Mouse (Mus musculus): Measurements from ENCODE around the gene Ubiad1.

Gene Ubiad1

DNA sequence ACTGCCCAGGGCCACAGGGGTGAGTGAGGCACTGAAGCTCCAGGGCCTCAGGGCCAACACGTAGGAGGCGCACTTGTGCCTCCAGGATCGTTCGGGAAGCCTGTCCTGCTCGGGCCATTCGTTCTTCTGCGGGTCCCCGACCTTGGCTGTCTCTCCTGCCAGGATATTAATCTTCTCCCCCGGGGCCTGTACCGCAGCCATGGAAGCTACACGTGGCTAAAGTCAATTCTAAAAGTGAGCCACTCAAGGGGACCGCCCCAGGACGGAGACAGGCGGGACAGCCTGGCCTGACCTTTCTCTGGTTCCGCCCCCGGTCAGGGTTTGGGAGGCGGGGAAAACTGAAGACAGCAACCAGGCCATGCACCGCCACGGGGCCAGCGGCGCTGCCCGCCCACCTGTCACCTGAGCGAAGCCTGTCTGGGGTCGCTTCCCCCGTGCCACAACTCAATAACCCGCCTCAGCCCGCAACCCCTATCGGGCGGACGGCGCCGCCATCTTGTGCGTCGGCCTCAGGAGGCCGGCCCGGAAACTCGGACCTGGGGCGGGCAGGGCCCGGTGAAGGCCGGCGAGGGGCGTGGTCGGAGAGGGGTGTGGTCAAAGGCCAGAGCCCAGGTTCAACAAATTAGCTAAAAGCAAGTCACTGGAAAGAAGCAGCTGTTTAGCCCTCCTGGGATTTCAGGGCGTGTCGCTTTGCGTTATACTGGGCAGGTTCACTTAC is at the start of gene Ubiad1:
TSS of gene Ubiad1 (minus strand) at position 522 of the 718 bp plus-strand sequence.
- DNase-seq: peak; percentile 83 to 87

DNA sequence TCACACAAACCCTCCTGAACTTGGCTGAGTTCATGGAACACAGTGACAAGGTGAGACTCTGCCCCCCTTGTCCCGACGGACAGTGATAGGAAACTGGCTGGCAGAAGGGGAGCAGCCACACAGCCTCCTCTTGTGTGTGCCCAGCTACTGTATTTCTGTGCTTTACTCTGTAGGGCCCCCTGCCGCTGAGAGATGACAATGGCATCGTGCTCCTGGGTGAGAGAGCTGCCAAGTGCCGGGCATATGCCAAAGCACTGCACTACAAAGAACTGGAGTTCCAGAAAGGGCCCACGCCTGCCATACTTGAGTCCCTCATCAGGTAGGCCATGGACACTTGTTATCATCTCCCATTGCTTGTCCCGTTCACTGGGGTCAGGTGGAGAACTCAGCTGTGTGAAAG is 46.9 kb upstream of the Ubiad1 start:
- peak; percentile 65 to 67 for DNase-seq

DNA sequence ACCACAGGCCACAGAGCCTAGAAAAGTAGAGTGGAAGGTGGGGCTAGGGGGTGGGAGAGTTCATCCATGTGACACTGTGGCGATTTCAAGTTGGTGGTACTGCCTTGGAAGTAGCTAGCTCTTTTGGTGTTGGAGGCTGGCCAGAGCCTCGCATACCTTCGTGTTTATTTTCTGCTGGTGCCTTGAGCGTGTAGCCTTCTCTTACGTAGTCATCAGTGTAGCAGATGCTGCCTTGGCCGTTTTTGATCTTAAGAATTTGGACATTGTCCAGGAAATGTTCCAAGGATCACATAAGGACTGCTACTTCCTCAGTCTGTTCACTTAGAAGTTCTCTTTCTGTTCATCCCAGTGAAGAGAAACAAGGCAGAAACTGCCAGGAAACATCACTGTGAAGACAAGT is 45.9 kb upstream of the Ubiad1 start:
- no peak for DNase-seq

DNA sequence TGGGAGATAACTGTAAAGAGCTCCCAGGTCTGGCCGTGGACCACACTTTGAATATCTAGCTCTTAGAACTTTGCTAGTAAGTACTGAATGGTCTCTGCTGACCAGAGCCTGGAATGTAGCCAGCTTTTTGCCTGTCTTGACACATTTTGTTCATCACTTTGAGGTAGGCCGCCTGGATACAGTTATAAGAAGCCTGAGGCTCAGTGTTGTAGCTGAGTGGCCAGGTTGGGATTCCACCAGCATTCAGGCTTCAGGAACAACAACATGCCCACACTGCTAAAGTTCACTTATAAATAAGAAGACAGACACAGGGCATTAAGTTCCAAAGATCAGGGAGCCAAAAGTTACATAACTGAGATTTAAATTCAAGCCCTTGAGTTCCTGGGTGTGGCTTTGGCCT is 43.3 kb upstream of the Ubiad1 start:
- no peak for DNase-seq

DNA sequence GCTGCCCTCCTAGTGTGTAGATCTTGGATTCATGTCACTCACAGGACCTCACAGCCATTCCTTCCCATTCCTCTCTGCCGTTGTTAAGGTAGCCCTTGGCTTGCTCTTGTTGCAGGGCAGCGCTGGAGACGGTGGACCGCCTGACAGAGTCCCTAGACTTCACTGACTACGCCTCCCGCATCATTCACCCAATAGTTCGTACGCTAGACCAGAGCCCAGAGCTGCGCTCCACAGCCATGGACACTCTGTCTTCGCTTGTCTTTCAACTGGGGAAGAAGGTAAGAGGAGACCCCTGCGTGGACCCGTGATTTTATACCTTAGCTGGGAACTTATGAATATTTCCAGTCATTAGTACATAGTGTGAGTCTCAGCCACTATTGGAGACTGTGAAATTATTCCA is 39.9 kb upstream of the Ubiad1 start:
- DNase-seq: no peak

DNA sequence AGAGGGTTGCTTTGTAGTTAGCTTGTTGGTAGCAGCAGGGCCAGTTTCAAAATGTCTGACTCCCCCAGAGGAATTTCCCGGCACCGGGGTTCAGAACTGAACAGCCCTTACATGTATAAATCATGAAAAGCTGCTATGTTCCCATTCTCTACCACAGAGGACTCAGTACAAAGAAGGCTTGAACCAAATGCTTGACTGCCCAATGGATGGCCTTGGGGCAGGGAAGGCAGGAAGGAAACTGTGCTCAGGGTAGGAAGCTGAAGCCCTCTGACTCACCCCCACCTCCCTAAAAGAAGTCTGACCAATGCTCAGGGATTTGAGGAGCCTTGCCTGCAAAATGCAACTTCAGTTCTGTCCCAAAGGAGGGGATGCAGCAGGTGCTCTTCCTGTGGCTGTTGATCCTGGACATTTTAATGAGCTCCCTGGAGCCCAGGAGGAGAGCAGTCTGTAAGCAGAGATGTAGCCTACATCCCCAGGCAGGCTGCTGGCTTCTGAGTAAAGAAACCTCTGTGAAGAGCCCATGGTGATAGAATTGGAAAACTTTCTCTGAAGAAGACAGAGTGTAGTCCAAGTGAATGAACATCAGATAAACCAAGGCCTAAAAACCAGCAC is 37.1 kb upstream of the Ubiad1 start:
- DNase-seq: no peak

DNA sequence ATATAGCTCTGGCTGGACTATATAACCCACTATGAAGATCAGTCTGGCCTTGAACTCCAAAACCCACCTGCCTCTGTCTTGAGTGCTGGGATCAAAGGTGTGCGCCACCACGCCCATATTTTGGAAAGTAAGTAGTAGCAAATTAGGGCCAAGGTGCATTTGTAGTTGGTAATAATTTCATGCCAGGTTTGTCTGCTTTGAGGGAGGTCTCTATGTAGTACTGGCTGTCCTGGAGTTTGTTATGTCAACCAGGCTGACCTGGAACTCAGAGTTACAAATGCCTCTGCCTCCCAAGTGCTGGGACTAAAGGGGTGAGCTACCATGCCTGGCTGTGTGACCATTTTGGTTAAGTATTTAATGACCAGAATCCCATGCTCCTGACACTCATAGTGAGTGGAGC is 35.7 kb upstream of the Ubiad1 start:
- DNase-seq: no peak

DNA sequence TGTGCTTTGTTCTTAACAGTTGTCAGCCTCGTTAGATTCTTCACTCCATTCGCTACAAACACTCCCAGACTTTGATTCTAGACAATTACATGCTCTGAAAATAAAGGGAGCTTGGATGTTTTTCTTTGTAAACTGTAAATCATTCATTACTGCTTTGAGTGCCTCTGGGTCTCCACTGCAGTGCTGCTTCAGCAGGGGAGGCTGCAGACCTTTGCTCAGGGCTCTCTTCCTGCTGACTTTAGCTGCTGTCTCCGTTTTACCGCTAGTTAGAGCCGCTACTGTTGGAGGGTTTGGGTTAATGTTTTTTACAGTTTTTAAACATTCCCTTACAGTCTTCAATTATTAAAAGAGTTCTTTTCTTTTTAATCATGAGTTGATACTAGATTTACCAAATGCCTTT is 28.9 kb upstream of the Ubiad1 start:
- DNase-seq: no peak

DNA sequence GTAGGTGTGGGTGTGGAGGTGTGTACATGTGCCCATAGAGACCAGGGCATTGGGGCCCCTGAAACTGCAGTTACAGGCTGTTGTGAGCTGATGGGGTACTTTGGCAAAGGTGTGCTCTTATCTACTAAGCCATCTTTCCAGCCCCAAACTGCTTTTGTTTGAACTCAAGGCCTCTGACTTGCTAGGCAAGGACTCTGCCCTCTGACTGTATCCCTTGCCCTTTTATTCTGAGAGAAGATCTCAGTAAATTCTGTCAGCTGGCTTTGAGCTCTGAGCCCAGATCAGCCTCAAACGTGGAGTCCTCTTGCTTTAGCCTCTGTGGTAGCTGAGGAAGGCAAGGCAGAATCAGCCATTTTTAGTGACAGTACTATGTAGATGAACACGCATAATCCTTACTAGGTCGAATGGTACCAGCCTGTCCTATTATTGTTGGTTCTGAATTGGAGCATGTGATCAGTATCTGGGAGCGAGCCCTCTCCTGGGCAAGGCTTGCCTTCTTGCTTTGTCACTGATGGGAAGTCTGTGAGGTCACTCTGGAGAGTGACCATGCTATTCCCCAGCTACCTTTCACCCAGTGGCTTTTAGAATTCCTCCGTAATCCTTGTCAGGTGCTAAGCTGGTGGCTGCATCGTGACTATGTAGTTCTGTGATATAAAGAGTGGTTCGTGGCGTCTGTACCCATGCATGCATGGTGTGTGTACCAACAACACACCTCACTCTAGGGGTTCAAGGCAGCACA is 28.0 kb upstream of the Ubiad1 start:
- no peak for DNase-seq

DNA sequence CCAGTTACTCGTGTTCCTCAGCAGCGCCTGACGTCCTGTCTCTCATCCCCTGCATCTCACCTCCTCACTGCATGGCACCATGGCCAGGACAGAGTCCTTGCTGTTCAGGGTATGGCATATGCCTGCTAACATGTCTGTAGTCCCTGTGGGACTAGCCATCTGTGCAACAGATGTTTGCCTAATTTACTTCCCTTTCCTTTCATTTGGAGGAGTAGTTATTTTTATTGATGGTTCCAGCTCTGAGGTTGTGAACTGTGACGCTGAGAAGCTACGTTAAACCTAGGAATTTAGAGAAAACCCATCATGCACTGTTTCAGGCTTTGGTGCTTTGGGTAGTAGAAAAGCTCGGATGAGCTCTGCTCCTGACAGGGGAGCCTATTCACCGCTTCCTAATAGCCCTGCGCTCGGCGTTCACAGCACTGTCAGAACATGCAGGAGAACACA is 26.8 kb upstream of the Ubiad1 start:
- DNase-seq: no peak

DNA sequence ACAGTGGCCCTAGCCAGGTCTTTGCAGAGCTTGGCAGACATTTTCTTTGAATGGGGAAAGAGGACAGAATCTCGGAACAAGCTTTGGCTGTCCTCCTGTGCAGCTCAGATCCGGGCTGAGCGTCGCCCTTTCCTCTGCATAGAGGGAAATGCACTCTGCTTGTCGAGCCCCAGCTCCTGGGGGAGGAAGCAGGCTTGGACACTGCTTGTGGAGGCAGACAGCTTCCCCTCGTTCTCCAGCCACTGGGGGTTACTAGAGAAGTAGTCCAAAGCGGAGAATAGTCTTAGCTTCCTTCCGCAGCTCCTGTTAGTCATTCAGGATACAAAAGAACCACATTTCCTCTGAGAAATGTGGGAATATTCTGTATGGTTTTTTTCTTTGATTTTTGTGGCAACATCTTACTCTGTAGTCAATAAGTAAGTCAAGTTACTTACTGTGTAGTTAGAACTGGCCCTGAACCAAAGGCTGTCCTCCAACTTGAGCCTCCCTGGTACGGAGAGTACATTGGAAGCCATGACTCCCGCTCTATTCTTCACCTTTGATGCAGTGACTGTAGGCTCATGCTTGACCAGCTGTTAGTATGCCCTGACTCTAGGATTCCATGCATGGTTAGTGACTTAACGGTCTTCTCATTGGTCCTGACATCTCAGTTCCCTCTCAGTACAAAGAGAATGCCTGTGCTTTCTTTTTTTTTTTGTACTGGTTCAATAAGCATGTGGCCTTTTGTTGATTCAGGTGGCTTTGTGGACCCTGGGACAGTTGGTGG is 25.1 kb upstream of the Ubiad1 start:
- no peak for DNase-seq

DNA sequence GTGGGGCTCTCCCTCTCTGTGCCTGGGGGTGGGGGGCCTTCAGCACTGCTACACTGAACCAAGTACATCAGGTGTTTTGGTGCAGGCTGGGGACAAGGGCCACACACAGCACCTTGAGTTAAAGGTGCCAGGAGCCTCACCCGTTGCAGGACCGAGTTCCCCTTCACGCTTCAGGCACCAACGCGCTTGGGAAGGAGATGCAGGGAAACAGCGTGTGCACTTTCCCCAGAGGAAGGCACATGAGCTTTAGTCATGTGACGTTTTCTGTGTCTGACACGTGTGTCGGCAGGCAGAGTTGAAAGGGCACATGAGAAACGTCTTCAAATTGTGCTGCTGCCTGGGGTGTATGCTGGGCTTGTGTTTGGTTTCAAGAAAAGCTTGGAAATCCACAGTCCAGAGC is 23.8 kb upstream of the Ubiad1 start:
- DNase-seq: no peak

DNA sequence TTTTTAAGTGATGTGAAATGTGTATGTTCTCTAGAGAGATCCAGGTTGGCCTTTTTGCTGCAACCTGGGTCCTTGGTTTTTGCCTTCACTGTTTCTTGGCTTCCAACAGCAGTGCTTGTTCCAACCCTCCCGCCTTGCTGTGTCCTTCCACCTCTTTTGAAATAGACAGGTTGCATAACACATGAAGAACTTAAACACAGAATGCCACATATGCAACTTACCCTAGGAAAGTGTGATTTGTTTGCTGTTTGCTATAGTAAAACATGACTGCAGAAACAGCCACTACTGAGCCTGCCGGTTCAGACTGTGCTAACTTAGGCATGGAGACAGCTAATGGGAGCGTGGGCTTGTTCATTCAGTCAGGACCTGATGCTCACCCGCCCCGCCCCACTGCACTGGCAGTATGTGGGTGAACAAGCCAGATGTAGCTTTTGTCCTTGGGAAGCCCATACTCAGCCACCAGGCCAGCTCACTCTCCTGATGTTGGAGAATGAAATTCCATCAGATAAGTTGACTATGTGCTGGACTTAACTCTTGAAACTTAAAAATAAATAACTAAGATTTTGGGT is 22.0 kb upstream of the Ubiad1 start:
- no peak for DNase-seq

DNA sequence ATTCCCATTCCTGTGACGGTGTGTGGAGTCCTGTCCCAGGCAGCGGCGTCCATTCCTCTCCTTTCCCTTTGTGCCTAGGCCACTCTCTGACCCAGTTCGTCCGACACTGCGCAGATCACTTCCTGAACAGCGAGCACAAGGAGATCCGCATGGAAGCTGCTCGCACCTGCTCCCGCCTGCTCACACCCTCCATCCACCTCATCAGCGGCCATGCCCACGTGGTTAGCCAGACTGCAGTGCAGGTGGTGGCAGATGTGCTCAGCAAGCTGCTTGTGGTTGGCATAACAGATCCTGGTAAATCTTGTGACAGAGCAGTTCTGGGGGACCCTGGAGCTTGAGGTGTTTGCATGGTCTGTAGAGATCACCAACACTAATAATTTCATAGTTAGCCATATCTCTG is 20.3 kb upstream of the Ubiad1 start:
- DNase-seq: no peak

DNA sequence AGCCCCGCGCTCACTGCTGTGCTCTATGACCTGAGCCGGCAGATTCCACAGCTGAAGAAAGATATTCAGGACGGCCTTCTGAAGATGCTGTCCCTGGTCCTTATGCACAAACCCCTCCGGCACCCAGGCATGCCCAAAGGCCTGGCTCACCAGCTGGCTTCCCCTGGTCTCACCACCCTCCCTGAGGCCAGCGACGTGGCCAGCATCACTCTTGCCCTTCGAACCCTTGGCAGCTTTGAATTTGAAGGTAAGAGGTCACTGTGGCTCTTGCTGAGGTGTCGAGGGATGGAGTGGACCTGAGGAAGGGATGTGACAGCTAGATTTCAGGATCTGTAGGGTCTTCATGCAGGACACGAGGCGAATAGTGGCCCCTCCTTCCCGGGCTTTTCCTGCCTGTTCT is 19.7 kb upstream of the Ubiad1 start:
- DNase-seq: no peak

DNA sequence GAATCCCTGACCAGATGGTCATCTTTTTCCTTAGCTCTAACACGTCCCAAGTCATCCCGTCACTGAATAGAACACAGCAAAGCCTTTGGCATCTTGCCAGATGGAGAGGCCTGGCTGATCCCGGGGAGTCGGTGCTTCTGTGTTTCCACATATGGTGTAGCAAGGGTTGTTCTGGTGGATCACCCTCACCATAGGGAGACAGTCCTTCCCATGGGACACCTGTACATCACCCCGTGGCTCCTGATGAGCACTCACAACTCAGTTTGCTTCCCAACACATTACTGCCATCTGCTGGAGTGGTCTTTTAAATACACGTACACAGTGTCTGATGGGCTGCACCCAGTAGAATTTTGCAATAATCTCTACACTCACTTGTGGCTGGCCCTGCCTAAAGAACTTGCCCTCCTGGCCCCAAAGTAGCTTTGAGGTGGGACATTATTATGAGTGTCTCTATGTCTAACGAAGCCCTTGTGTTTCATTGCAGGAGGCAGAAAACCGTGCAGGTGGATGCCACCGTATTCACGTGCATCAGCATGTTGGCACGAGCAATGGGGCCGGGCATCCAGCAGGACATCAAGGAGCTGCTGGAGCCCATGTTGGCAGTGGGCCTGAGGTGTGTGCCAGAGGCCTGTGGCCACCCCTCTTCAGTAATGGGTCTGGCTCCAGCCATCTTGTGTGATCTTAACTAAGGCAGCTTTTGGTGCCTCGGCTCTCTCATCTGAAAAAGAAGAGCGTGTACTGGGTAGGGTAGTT is 18.8 kb upstream of the Ubiad1 start:
- DNase-seq: peak; percentile 41 to 59

DNA sequence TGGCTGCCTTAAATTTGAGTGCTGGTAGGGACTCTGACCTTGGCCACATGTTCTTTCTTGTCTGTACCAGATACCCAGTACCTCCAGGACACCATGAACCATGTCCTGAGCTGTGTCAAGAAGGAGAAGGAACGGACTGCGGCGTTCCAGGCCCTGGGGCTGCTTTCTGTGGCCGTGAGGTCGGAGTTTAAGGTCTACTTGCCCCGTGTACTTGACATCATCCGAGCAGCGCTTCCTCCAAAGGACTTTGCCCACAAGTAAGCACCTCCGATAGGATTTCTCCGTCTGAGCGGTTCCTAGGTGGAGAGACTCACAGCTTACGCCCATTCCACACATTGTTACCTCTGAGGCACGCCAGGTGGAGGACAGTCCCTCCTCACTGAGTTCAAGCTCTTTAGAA is 18.1 kb upstream of the Ubiad1 start:
- no peak for DNase-seq

DNA sequence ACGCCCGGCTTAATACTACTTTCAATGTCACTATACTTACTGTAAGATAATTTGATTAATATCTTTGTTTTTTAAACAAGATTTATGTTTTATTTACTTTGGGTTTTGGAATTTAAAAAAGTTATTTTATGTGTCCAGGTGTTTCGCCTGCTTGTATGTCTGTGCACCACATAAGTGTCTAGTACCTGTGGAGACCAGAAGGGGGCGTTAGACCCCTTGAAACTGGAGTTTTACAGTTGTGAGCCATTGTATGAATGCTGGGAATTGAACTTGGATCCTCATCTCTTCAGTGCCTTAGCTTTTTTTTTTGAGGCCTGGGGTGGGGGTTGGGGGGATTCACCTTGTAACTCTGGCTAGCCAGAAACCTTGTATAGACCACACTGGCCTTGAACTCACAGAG is 17.2 kb upstream of the Ubiad1 start:
- no peak for DNase-seq

DNA sequence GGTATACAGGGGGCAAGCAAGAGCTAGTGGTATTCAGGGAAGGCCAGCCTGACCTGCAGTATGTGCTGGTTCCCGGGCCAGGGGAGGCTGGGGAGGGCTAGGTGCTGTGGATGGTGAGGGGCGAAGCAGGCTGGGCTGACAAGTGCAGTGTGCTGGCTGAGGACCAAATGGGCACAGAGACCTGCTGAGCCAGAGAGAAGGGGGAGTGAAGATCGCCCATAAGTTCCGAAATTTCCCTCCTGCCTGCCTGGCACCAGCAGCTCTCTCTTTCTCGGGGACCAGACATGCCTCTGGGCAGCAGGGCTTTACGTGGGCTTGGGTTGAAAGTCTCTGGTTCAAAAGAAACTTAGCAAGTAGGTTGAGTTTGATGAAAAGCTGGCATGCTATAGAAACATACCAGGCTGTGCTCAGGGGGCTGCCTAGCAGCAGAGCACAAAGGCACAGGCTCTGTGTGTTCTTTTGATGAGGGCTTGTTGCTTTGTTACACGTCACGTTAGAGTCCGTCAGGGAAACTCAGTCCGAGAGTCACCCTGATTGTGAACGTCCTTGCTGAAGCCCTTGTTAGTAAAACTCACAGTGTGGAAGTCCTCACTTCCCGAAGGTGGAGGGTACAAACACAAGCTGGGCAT is 16.2 kb upstream of the Ubiad1 start:
- no peak for DNase-seq

DNA sequence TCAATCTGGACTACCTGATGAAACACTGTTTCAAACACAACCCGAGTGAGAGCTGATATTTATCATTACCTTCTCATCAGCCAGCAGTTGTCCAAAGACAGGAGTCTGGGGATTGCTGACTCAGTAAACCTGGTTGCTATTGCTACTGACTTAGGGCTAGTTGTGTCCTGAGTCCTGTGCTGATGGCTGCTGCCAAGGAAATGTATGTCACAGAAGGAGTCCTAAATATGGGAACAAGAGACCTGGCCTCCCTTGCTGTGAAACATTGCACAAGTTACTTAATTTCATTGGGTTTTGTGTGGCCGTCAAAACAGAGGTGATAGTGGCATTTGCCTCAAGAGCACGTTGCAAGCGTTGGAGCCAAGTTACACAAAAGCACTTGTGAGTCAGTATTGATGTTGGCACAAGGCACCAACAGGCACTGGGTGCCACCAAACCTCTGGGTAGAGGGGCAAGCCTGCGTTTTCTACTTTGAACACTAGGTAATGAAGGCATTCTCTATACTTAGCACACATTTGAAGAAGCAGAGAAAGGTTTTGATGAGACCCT is 11.0 kb upstream of the Ubiad1 start:
- DNase-seq: no peak

DNA sequence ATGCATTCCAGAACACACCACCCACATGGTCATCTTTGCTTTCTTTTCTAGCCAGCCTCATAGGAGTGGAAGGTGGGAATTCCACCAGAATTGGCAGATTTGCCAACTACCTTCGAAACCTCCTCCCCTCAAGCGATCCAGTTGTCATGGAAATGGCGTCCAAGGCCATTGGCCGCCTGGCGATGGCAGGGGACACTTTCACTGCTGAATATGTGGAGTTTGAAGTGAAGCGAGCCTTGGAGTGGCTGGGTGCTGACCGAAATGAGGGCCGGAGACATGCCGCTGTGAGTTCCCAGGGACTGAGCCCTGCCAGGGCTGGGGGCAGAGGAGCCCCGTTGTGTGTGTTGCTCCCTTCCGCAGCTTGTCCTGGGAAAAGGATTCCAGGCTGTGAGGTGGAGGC is 9.1 kb upstream of the Ubiad1 start:
- no peak for DNase-seq

DNA sequence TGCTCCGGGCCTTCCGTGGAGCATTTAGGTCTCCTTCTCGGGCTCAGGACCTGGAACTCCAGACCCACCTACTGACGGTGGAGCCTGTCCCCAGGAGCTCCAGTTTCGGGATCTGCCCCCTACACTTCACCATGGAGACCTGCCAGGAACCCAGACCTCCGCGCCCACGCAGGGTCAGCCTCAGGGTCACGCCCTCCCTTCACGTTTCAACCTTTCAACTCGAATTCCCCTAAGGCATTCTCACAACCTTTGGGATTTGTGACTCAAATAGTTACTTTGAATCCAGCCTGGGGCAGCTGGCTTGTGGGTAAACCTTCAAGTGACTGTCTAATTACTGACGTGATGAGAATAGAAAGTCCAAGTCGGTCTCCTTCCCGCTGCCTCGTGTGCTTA is 4.3 kb upstream of the Ubiad1 start:
- peak in 1 of 2 experiments; percentile 28 for DNase-seq

Measured in cerebellum, adult 18-20 months (tissue).